Mouse (Mus musculus) MEL-GATA-1-ER (cell line): Measurements from ENCODE around the gene Ifitm10.
A peak's percentile ranks its signal among the peaks of the same experiment; 100 is the strongest.

Source experiments
- DNase-seq: peaks from one replicate; pipeline ENCODE4 v3.0.0-alpha.2; 2012; ENCODE audit warnings: low read depth; ENCODE audit errors: extremely low read depth

Gene Ifitm10

DNA sequence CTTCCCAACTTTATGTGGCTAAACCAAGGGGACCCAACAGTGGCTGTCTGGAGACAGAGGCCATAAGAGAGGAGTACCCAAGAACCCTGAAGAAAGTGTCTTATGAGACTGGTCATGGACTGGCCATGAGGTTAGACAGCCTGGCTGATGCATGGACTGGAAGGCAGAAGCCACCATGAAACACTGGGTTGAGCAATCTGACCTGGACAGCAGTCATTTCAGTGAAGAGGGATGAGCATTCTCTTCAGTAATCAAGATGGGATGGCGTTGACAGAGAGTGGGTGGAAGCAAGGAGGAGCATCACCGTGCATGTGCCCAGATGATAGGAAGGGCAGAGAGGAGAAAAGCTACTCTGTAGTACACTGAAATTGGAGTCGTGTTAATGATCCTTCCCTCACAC lies 17.6 kb upstream of the Ifitm10 start:
- no peak for DNase-seq

DNA sequence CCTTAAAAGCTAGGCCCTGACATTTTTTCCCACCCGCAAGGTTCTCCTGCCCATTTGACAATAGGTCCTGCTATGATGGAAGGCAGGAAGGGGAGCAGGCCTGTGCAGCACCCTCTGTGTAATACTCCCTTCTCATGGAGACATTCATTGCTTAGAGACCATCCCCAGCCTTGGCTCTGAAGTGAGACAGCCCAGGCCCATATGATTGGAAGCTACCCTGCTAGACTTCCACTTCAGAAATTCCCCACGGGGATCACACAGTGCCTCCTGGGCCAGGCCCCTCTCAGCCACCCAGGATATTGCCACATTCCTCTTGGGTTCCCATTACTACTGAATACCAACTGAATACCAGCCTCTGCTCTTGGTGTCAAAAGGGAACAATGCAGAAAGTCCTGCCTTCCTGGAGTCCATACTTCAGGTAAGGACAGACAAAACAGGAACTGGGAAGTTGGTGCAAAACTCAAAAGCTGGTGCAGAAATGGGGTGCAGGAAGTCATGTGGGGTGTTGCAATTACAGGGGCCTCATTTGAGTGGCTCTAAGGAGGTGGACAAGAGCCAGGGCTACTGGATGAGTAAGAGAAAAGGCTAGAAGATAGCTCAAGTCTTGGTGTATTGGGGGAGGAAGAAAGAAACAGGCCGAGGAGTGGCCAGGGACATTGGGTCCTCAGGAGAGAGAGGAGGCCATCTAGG lies 16.6 kb upstream of the Ifitm10 start:
- no peak for DNase-seq

DNA sequence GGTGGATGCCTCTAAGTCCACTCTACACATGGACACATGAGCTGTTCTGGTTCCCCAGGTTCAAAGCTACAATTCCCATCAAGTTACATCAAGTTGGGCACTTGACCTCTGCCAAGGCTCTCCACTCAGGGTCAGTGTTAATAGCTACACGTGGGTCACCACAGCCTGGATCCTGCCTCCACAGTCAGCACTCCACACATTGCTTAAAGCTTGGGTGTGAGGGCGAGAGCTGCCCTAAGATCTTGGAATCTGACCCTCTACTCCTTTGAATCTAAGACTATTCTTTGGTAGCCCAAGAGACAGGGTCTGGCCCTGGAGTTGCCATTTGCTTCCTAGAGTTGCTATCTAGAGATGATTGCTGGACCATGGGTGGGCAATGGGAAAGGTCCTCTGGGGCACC lies 15.2 kb upstream of the Ifitm10 start:
- no peak for DNase-seq

DNA sequence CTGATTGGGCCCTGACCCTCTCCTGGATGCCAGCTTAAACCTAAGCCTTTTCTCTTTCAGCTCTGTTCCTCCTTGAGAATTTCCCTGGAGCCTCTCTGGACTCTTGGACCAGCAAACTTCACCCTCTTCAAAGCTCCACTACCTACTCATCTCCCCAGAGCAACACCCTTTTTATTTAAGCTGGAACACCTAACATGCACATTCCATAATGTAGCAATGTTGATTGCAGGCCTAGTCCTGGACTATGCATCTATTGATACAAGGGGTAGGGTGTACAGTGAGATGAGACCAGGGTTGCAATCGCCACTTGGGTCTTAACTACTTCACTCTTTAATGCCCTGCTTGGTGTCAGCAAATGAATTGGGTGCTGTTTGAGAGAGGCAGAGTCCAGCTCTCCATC lies 14.6 kb upstream of the Ifitm10 start:
- no peak for DNase-seq

DNA sequence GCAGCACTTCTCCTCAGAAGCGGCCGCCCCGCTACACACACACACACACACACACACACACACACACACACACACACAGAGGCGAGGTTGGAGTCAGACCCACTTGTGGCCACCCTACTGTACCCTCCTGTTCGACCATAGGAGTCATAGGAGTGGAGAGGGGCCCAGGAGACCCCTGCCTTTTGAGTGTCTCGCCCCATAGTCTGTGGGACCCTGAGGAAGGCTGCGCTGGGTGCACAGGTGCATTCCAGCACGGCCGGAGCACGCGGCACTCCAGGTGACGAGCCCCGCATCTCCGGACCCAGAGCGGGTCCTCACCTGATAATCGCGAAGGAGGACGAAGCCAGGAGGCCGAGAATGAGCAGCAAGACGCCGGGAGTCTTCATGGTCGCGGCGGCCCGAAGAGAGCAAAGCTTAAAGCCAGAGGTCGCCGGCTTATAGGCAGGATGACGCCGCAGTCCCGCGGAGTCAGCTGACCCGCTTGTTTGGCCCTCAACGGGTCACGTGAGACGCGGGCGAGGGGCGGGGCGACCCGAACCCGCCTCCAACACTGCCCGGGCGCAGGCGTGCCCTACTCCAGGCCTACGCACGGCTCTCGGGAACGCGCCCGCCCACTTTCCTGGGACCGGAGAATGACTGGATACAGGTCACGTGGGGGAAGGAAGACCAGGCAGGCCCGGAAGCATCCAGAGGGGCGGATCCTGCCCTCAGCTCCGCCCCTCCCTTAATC lies 14.0 kb upstream of the Ifitm10 start, which contains the start of gene Ctsd:
Ctsd (minus strand) TSS at position 620 of the 730 bp plus-strand sequence.
- peak; percentile 88 for DNase-seq

DNA sequence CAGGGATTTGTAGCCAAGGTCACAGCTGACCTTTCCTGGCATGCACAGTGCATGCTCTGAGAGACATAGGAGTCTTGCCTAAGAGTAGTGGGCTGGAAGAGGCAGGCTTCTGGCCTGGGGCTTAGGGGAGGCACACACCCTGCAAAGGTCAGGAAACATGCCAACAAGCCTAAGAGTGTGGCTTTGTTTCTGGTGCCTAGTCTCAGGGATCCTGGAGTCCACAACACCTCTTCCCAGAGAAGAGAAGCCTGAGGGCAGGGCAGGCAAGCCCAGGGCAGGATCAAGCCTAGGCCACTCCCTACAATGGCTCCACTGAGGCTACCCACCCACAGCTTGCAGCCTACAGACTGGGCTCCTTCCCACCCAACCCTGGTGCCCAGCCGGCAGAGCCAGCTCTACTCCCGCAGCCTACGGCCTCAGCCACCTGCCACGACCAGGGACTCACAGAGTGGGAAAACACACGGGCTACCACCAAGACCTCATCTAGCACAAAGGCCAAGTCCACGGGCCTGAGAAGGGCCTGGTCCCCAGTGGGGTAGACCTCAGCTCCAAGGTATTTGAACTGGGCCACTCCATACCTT lies 13.2 kb upstream of the Ifitm10 start:
- DNase-seq = no peak

DNA sequence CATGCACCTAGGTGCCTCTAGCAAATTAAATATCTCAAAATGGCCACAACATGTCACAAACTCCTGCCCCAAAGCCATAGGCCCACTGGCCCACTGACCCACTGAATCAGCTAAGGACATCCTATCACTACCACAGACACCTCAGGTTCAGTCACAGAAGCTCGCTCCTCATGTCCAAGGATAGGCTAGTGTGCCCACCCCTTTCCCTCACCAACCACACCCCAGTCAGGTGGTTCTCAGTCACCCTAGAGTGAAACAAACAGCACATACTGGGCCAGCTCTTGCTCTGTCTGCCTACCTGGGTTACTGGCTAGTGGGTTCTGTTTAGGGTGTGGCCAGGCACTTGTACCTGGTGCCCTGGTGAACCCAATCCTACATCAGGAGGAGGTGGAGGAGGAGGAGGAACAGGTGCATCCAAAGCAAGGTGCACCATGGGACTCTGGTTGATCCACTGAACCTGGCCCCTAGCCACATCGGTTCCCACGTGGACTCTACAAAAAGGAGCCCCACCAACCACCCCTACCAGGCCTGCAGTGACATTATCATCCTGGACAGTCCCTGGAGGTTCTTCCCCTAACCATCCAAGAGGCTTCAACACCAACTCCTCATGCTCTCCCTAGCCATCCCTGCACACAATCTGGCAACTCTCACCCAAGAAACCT lies 12.3 kb upstream of the Ifitm10 start:
- DNase-seq = no peak

DNA sequence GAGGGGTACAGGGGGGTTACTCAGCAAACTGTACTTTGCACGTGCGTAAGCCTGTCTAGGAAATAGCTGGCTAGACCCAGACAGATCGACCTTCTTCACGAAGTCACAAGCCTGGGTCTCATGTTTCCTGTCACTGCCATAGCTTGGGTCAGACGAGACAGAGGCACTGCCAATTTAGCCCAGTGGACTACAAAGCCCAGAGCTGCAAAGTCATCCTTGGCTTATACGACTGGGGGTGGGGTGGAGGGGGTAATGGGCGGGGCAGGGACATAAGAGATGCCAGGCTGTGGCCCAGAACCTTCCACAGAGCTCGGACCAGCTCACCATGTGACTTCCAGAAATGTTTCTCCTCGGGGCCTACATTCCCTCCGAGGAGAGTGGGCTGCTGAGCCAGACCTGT lies 10.8 kb upstream of the Ifitm10 start:
- no peak for DNase-seq

DNA sequence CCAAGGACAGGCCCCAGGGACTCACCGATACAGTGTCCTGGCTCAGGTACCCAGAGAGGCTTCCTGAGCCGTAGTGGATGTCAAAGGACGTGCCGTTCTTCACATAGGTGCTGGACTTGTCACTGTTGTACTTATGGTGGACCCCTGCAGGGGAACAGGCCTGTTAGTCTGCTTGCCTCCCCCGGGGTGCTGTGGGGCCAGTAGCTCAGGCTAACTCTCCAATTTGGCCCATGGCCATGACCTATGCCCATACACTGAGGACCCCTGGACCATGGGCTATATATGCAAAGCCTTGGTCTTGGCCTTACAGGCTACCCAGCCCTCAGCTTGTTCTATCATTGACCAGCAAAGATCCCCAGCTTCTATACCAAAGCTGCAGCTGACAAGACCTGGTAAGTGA lies 9.0 kb upstream of the Ifitm10 start, which contains the start of gene Gm49369:
Gm49369 (minus strand) TSS at position 101 of the 400 bp plus-strand sequence.
- DNase-seq = no peak

DNA sequence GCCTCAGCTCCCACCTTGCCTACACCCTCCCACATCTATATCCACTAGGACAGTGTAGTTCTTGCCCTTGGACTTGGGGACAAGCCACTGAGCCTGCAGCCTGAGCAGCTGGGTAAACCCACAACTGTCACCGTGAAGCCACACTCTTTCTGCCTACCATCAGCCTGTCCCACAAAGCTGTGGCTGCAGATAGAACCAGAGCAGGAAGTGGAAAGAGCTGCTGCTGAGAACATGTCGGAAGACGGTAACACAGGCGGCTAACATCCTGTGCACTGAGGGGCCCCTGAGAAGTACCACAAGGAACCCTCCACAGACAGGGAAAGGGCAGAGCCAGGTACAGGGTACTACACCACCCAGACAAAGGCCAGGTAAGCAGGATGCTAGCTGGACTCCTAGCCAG lies 7.6 kb upstream of the Ifitm10 start:
- no peak for DNase-seq

DNA sequence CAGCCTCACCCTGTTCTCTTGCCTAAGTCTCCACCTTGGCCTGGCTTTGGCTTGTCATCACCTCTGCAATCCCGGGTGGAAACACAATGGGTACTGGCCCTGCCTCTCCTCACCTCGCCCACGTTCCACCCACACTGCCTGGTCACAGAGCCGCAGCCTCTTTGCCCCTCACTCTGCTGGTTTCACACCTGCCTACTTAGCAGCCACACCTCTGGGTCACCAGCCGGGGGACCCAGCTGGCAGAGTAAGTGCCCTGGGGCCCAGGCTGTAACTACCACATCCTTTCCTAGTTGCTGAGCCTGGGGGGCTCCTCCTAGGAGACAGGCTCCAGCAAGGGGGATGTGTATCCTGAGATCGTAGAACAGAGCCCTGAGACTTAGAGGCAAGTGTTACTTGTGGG lies 5.6 kb upstream of the Ifitm10 start:
- no peak for DNase-seq

DNA sequence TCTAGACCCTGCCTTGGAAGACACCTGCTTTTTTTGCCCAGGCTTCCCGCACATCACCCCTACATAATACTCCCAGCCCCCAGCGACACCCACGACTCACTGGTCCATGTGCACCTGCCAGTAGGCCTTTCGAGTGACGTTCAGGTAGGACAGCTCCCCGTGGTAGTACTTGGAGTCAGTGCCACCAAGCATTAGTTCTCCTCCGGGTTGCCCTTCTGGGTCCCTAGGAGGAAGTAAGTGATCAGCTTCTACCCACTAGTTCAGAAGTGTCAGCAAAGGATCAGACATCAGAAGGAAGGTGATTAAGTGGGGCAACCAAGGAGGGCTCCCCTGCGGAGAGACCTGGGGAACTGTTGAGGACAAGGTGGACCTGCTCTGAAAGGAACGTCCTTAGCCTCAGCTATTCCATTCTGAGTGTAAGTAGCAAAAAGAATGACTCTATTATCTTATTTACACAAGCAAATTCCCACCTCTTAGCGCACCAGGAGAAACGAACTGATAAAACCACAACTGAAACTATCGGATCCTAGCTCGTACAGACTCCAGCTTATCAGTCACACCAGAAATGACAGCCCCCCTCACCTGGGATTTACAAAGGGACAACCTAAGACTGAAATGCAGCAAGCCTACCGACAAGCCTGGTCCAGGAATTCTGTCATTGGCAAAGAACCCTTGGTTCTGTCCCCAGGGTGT lies 3.8 kb upstream of the Ifitm10 start:
- peak; percentile 79 for DNase-seq

DNA sequence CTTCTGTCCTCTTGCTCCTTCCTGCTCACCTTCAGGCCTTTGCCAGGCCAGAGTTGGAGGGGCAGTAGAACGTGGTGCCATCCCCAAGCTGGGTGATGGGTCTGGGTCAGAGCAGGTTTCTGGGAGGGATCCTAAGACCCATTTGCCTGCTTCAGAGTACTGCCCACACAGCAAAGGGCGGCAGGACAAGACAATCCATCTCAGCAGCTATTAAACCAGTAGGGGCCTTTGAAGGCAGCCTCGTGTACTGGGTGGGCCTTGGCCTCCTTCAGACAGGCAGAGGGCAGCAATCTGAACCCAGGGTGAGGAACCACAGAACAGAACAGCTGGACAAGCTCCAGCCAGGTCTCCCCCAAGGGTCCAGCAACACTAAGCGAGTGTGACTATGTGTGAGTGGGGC lies 2.5 kb upstream of the Ifitm10 start:
- DNase-seq = no peak

DNA sequence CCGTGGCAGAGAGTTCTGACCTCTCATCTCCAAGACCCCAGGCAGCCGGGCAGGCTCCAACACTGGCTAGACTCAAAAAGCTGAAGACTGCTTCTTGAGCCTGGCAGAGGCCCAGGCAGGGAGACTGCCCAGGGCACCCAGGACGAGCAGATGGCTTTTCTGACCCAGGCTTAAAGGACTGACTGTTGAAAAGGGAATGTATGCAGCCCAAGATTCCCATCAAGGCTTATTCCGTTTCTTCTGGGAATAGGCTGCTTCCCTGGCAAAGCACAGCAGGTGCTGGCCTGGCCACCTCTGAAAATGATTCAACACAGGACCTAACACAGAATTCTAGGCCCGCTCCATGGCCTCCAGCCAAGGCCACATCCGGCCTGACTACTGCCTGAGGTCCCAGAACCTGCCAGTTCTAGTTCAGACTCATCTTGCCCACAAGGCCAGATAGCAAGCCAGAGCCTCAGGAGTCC lies 1.7 kb upstream of the Ifitm10 start:
- DNase-seq = no peak

DNA sequence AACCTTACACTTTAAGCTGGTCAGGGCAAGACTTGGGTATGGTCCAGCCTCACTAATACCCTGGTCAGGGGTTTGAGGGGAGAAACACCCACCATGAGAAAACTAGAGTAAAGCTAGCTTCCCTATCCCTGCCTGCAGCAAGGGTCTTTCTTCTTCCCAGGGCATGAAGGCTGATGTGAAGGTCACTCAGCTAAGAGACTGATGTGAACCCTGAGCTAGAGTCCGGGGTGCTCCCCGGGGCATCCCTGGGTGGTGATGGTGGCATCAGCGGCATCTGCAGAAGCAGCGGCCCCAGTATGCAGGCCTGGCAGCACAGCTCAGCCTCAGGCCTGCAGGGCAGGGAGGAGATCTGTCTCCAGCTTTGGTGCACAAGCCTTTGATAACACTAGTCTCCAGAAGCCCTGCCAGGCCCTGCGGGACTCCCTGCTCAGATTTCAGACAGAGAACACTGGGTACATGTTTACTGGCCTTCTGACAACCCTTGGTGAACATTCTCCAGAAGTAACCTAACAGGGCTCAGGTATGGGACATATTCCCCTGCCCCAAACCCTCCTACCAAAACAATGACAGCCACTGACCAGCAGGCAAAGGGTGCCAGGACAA lies 961 bp upstream of the Ifitm10 start:
- DNase-seq = no peak

DNA sequence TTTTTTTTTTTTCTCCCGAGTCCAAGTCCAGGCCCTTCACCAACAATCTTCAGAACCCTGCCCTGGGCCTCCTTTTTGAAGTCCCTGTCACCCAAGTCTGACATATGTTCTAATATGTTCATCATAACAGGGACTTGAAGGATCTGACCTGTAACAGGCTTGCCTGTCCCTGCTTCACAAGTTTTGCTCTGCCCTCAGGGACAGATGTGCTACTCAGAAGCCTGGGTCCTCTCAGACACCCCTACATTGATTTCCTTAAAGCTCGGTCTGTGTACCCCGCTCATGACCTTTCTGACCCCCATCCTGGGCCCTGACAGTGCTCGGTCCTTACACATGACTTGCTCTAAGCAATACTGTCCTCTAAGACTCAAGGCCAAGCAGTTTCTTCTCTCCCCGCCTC lies 514 bp downstream of the Ifitm10 start:
- no peak for DNase-seq

DNA sequence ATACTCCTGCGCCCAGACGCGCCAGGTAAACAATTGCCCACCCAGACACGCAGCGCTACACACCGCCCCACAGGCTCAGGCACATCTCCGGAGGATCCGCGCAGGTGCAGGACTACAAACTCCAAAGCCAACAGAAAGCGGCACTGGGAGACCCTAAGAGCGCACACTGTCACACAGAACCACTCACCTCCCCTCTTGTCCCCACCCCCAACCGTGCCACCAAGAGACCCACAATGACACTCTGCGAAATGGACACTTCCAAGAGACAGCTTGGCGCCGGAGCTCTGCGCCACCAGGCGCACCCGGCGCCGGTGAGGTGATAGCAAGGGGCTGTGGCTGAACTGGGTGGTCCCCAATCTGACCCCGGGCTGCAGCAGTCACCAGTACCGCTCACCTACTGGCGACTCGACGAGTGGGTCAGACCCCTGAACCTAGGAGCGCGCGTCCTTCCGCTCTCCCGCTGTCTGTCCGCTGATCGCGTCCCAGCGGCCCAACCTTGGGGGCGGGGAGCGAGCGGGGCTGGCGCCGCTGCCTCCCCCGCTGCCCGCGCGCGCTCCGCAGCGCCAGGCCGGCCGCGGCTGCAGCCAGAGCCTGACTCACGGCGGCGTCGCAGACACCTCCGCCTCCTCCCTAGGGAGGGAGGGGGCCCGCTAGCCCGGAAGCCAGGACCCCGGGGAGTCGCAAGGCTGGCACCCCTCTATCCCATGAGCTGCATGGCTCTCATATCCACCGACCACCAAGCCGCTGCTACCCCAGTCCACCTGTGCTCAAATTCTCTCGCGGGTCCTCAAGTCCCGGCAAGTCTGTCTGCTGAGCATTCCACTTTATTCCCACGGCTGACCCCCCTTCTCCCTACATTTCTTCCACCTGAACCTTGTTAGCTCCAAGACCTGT lies 1.5 kb downstream of the Ifitm10 start:
- DNase-seq = no peak

DNA sequence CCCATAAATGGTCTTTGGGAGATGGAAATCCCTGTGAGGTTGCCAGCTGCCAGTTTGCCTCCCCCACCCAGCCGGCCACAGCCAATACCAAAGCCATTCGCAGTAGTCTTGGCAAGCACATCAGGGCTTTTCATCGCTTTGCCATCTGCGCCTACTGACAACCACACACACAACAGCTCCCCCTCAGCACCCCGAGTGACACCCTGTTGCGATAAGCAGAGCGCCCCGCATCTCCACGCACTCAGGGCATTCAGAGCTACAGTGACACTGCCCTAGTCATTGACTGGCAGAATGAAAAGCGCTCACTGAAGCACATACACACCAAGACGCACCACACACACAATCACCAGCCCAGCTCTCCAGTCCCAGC lies 2.2 kb downstream of the Ifitm10 start:
- no peak for DNase-seq

DNA sequence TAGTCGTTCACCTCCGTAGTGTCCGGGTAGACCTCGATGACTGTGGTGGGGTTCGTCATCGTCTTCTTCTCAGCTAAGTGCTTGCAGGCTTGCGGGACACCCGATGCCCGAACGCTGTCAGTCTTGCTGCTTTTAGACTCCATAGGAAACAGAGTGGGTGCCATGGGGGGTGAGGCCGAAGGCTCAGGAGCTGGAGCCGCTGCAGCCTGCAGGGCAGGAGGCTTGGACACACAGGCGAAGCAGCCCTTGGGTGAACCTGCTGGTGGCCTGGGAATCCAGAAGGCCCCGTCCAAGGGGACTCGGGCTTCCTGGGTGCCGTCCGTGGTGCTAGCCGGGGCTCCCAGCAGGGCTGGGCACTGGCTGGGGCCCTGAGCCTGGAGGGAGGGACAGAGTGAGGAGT lies 2.6 kb downstream of the Ifitm10 start:
- DNase-seq = no peak

DNA sequence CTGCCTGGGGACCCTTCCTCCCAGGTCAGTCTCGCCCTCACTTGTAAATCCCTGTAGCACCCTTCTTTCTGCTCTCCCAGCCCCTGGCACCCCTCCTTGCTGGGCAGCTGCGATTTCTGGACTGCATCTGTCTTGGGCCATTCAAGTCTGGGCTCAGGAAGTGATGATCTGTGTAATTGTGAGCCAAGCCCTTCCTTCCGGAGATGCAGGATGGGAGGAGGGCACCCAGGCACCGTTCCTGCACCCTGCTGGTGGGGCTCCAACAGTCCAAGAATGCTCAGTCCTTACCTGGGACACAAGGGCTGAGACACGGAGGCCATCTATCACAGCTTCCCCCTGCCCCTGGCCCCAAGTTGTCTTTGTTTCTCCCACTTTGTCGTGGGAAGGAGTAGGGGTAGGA lies 3.7 kb downstream of the Ifitm10 start:
- no peak for DNase-seq
